Mouse (Mus musculus): ENCODE measurements at regions not wholly inside any gene's neighbourhood (a gene's known extent, or its start where the extent isn't known, plus 50 kb on each side); places are given as distances from the start of the nearest gene placed in this dataset.

DNA sequence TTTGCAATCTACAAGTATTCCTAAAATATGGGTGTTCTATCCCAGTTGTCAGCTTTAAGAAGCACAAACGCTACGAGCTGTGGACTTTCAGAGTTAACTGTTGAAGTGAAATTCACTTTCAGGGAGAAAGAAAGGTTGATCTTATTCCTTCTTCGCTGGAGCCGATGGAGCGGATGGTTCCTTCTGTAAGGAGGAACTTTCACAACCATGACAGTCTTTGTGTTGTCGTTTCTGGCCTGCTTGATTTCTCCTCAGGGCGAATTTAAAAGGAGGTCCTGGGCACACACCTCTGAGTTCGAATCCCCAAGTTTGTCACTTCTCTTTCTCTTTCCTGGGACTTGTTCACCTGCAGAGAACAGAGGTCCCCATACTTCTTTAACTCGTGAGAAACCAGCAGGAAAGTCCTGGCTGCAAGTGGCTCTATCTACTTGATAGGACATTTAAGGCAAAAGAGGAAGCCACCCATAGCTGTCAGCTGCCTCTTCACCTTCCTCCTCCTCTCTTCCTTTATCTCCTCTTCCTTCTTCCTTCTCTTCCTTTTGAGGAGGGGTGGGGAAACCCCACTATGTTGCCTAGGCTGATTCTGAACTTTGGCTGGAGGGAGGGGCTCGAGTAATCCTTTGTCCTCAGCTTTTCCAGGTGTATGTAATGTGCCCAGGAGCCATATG lies 265.9 kb upstream of the Klf3 start:
- no peak for DNase-seq

DNA sequence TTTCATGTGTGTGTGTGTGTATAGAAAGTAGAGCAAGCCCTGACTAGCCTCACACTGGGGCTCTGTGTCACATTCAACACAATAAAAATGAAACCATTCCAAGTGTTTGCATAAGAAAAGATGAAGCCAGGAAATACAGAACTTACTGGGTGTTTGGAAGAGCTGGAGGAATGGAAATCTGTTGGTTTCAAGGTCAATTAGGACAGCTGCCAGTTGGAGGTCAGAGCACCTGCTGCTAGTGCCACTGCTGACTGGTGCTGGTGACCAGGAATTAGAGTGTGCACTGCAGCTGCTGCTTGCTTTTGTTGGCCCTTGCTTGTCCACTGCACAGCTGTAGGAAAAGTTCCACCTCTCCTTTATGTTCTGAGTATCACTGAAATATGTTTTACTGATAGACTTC lies 261.4 kb upstream of the Klf3 start:
- no peak for DNase-seq

DNA sequence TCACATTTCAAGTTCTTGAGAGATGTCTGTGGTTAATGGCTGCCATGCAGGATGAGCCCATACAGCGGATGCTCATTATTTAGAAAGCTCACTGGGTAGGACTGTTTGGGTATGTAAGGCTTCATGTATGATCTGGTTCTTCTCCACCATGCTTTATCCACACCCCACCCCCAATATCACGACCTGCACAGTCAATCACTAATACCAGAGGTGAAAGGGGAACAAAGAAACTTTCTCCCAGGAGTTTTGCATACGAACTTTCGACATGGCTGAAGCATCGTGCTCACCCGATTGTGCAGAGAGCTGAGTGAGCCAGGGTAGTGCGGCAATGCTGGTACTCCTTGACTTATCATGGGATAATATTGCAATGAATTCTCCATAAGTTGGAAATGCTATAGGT lies 247.3 kb upstream of the Klf3 start:
- no peak for DNase-seq

DNA sequence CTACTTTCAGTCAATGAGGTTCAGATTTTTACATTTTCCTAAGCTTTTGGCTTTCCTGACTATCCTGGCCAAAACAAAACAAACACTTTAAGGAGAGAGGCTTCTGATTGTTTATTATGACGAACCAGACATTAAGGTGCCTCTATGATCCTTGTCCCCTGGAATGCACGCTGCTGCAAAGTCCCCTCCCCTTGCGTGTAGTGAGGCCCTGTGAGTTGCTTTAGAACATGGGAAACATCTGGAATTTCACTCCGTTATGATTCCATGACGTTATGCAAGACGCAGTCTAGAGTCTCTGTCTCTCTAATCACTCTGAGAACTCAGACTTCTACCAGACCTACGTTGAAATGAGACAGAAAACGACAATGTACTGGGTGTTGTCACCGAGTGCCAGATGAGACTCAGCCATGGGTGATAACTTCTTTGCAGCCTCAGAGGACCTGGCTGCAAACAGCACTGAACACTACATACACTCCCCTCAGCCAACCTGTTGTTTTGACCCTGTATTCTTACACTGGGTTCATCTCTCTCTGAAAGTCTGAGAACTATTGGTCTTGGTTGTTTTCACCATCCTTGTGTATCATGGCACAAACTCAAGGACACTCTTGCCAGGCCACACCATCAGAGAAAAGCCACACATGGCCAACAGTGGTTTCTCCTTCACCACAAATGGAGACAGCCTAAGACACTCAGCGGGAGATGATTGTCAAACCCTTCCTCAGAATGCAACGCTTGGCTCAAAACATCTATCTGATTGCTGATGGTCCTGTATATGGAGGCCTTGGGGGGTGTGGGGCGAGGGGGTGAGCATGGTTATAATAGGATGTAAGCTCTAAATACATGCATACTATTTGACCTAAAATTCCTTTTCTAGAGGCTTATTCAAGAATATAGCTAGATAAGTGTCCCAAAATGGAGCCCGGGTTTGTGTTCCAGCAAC lies 236.5 kb upstream of the Klf3 start:
- DNase-seq, result no peak

DNA sequence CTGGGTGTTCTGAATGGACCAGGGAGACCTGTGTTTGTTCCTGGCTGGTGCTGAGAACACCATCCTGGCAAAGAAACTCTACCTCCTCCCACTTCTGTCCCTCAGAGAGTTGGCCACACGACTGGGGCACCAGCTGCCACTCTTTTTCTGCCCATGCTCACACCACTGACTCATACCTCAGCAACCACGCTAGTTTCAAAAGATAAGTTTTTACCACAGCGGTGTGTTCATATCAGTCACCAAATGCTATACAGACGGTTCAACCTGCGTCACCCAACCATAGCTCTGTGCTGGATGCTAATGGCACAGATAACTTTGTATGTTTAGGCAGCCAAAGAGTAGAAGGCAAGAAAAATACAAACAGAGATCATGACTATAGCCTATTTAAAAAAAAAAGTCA lies 235.4 kb upstream of the Klf3 start:
- no peak for DNase-seq

DNA sequence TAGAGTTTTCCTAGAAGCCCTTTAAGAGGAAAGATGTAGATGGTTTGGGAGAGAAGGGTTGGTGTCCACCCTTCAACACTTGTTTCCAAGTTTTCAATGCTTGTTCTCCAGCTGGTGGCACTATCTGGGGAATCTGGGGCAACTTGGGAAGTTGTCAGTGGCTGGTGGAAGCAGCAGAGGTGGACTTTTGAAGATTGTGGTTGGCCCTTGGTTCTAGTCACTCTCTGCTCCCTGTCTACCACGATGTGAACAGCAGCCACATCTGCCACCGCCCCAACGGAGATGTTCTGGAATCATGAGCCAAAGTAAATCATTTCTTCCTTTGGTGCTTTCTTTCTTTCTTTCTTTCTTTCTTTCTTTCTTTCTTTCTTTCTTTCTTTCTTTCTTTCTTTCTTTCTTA lies 234.9 kb upstream of the Klf3 start:
- DNase-seq, result no peak

DNA sequence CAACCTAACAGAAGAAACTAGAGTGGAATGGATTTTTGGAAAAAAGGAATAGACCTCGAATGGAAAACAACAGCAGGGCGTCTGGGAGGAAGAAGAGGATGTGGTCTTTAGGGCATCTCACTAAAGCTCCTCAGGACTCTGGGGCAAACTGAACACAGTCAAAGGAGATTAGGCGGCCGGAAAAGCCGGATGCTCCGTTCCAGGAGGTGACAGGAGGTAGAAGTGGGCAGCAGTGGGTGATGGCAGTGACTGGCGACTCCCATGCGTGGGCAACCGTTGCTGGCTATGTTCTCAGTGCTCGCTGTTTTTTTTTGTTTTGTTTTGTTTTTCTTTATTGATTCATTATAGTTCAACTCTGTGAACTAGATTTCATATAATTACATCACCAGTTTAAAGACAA lies 228.8 kb upstream of the Klf3 start:
- no peak for DNase-seq

DNA sequence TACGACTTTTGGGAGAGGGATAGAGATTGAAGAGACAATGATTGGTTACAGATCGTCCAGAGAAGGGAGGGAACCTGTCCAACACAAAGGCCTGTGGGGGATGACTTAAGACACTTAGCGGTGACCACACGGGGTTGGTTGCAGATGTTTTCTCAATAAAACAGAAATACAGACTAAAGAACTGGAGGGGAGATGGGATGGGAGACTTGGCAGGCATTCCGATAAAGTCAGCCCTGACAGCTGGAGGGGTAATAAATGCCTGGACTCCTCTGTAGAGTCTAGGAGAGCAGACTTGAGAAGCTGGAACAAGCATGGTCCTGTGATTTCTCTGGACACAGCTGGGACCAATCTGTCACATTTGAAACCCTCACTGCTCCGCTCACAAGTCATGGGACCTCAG lies 227.3 kb upstream of the Klf3 start:
- DNase-seq, result no peak

DNA sequence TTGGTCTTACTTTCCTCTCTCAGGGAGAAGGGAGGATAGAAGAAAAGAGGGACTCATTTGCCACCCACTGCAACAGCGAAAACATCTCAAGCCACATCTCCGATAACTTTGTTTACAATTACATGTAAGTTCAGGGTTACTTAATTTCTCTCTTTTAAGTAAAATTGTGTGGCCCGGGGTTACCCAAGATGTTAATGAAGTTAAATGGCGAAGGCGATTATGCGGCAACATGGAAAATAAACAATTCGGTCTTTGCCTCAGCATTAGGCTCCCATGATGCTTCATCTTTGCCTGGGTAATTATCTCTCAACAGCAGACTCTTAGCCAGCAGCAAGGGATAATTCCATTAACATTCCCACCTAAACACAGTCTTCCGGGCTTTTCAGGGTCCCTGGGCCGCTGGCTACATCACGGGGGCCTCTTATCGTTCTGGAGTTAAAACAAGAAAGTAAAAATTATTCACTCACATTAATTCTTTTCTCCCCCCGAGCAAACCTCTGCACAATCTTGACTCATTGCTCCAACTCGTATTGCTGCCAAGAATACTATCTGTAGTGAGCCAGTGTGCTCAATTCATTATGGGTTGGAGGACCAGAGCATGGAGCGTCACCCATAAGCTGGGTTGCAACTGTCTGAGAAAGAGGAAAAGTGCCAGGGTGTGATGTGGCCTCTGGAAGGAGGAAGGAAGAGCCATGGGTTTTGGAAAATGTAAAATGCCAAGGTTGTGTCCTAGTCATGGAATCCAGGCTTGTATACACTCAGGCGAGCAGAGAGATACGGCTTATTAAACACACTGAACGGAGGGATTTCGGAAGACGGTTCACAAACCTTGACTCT lies 226.5 kb upstream of the Klf3 start:
- DNase-seq, result no peak

DNA sequence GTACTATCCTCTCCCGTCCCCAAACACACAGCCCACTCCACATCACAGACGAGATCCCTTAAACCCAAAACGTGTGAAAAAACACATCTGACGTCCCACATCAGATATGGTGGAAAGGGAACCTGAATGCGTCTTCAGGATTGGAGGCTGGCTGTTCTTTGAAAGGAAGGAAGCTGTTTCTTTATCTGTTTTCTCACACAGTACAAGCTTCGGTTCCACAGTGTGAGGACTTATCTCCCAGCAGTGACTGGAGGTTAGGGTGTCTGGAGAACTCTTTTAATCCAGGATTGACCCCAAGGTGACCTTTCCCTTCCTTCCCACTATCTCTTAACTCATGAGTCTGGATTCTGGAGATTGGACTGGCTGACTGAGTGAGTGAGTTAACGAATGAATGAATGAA lies 225.8 kb upstream of the Klf3 start:
- DNase-seq, result no peak

DNA sequence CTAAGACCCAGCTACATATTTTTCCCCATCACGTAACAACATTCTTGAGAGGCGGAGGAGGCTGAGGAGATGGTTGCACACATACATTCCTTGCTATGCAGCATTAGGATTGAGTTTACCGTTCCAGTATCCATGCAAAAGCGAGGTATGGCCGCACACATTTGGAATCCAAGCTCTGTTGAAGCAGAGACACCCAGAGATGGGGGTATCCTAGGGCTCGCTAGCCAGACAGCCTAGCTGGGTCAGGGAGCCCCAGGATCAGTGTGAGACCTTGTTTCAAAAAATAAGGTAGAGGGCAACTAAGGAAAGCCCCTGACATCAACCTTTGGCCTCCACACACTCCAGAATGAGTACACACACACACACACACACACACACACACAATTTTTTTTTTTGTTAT lies 224.7 kb upstream of the Klf3 start:
- DNase-seq, result no peak

DNA sequence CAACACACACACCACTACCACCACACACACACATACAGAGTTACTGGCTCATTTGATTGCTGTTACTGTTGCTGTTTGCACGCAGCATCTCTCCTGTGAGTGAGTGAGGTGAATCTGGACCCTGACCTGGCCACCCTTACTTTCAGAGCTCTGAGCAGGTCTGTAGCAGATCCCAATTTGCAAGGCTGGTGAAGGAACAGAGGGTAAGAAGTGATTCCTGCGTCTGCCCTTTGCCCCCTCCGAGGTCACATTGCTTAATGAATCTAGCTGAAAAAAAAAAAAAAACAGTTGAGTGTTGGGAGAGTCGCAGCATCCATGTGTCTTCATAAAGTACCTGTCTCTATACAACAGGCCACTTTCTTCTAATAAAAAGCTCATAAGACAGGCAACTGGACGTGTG lies 224.1 kb upstream of the Klf3 start:
- no peak for DNase-seq

DNA sequence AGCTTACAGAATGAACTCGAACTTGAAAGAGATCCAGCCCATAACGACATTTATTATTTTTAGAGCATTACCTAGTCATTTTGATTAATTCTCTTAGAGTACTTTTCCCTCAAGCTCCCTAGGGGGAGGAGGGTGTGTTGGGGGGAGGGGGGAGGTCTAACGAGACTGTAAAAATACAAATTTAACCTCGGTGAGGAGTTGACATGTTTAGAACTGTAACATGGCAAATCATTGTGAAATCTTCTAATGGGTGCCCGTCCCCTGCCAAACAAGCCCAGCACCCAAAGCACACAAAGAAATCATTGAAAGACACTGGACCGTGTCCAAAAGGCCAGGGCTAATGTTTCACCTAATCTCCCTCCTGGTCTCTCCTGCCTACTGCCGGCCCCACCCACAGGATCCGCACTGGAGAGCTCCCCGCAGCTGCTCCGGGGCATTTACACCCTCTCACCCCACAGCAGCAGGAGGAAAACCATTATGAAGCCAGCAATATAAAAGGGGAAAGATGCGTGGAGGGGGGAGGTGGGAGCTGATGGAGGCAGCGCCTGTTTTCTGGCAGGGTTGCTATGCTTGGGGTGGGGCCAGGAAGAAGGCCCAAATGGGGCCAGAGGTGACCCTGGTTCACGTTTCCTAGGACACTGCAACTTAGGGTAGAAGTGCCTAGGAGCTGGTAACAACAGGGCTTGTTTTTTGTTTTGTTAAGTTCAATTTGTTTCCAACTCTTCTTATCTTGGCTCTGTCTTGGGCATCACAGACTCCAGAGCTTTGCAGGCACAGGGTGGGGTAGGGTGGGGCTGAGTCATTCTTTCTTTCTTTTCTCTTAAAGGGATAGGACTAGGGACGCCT lies 223.5 kb upstream of the Klf3 start:
- DNase-seq, result no peak

DNA sequence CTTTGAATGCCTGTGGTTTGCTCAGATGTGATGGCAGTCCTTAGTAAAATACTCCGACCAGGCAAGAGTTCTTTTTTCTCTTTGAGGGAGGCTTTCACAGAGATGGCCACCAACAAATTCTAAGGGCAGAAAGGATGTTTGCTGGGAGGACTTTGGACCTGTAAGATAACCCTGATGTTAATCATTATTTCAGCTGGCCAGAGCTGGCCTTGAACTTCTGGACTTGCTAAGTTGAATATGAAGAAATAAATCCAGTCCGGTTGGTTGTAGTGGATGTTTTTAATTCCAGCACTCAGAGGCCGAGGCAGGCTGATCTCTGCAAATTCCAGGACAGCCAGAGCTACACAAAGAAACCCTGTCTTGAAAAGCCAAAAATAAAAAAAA lies 222.9 kb upstream of the Klf3 start:
- no peak for DNase-seq

DNA sequence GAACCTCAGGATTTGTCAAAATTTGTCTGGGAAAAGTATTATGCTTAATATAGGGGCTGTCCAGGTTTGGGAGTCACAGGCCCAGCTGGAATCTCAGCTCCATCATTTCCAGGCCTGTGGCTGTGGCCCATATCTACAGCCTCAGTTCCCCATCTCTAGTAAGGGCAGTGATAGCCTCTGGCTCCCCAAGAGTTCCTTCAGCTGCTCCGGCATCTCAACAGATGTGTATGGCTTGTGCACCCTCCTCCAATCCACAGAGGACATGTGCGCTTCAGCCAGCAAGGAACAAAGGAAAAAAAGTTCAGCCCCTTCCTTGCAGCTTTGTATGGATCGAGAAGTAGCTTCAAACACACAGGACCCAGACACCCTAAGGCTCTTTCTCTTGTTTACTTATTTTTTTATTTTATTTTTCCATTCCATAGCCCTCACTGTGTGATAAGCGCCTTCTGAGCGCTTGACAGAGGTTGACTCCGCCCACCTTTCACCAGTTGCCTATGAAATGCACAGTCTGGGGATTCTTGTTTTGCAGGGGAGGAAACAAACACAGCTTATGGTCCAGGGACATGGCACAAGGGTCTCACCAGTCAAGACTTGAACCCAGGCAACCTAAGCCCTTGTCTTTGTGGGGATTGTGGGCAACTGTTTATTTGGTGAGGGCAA lies 222.3 kb upstream of the Klf3 start:
- DNase-seq, result no peak

DNA sequence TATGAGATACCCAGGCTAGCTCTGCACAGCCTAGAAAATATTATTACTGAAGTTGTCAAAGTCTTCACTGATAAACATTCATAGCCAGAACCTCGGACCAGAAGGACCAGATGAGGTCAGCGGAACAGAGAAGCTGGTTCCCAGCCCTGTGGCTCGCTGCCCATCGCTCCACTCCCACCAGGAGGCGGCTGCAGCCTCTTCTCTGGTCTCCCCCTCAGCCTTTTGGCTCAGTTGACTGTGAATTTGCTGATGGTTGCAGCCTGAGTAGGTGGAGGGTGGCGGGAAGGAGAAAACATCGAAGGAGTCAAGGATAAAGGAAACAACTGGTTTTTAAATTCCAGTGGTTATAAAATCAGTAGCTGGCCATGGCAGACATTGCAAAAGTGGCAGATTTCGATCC lies 221.7 kb upstream of the Klf3 start:
- DNase-seq, result no peak

DNA sequence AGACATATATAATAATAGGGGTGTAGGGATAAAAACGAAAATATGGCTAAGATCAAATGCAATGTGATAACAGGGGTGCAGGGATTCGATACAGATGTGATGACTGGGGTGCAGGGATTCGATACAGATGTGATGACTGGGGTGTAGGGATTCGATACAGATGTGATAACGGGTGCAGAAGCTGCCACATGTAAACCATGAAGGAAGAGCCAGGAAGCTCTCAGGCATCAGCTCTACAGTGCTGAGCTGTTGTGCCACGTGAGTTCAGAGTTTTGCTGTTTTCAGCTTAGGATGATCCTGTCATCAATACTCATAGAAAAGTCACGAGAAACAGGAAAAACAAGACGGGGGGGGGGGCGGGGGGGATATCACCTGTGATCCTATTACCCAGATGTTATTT lies 221.2 kb upstream of the Klf3 start:
- no peak for DNase-seq

DNA sequence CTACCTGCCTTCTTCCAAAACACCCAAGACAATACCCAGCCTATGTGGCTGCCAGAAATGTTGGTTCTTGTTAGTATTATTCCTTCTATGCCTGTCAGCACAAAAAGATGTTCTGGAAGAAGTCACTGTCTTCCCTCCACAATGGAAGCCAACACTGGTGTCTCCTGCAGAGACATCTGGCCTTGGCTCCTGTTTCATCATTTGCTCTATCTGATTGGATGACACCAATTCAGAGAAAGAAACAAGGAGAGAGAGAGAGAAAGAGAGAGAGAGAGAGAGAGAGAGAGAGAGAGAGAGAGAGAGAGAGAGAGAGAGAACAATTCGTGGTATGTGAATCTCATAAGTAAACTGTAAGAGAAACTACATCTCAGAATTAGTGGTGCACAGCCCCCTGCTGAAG lies 218.9 kb upstream of the Klf3 start:
- DNase-seq, result no peak

DNA sequence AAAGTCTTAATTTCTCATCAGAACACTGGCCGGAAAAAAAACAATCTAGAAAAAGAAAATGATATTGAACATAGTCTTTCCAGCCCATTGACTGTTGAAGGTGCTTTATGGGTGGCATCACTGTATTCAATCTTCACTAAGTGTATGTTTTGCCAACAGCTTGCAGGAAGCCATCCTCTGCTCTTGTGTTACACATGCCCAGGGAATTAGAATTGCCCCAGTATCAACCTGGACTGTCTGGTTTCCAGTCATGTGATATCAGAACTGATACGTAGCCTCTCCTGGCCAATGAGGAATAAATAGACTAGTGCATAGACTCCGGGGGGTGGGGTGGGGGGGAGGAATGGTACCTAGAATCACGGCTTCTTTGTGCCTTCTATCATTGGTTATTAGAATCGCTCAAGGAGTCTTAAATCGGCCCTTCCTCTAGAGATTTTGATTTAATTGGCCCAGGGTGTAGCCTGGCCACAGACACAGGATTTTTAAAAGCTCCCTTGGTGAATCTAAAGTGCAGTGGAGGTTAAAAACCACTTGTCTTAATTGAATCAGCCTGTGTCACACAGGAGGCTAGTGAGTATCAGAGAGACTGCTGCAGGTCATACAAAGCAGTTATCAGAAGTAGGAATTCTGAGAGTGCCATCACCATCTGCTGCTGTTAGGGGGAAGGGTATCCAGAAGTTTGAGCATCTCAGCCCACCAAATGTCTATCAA lies 218.0 kb upstream of the Klf3 start:
- no peak for DNase-seq

DNA sequence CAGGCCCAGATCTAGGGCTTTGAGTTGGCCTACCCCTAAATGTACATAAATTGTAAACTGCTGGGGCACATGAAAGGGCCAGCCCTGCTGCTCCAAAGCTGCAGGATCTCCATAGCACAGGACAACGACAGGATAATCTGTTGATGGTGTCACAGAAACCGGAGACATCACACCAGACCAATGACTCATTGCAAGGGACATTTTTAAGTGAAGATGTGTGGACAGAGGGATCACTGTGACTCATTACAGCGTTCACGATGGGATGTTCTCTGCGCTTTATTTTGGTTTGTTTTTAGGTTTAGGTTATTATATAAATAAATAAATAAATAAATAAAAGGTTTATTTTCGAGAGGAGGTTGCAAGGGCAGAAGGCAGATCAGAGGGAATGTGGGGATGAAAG lies 216.9 kb upstream of the Klf3 start:
- no peak for DNase-seq

DNA sequence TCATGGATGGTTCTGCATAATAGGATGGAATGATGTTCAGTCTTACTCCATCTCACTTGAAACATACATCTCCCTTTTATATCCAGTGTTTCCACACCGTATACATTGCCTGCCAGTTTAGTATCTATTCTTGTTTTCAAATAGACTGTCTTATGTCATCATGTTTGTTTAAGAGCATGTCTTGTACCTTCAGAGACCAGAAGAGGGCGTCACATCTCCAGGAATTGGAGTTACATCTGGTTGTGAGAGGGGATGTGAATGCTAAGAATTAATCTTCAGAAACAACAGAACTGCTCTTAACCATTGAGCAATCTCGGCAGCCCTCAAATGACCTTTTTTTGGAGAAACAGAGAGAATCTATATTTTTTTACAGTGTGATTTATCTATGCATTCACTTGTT lies 216.3 kb upstream of the Klf3 start:
- no peak for DNase-seq
